Mouse (Mus musculus) liver, adult 2 months (tissue): ENCODE data around the gene Boll.

Experiments used
- CTCF ChIP-seq: fragments of 200-500 bp; IDR thresholded peaks from 2 replicates; pipeline ENCODE4 v1.5.1; 2011; ENCODE audit warnings: low read depth, low read length, control low read depth
- POLR2A ChIP-seq: fragments of 200-500 bp; IDR thresholded peaks from 2 replicates; pipeline ENCODE4 v1.6.1; 2011; ENCODE audit warnings: low read length, control low read depth; ENCODE audit not compliant: insufficient read depth; ENCODE audit errors: extremely low read depth

DNA sequence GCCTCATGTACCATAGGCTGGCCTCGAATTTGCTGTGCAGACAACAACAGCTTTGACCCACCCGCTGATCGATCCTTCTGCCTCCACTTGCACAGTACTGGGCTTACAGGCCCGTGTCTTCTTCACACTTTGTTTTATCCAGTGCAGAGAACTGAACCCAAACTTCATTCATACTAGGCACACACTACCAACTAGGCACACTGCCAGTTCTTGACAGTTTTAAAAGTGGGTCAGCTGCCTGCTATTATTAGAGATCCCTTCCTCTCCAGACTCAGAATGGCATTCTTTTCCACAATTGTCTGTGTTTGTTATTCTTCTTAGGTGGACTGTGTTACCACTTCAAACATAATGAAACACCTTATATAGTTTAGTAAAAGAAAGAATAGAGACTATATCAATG is 141.9 kb downstream of the Boll start:
- TF ChIP-seq CTCF (no peak), POLR2A (no peak)
